Mouse (Mus musculus) embryonic facial prominence, embryonic 14.5 days (tissue): ENCODE measurements around the gene Stard13. TPM values are rescaled to one million over a fixed set of nuclear protein-coding genes. Genes with fewer than 3 reads are reported as not detected.

Experiments used
- ATAC-seq: fragments of 200-750 bp; cut with Nextera tagmentation; 2 replicates; pipeline ENCODE4 v1.8.0; 2017; ENCODE audit warnings: low read depth, moderate number of reproducible peaks, moderate TSS enrichment
- DNase-seq: peaks from one replicate; pipeline ENCODE4 v3.0.0-alpha.2; 2015; ENCODE audit warnings: low spot score
- H3K27ac ChIP-seq: fragments of 300-500 bp; sonication (generic); replicated peaks from 2 replicates; pipeline ENCODE4 v1.5.1; 2014; ENCODE audit warnings: low read depth, mild to moderate bottlenecking, low read length, moderate library complexity
- H3K27me3 ChIP-seq: fragments of 300-500 bp; sonication (generic); replicated peaks from 2 replicates; pipeline ENCODE4 v1.6.1; 2014; ENCODE audit warnings: low read length; ENCODE audit not compliant: control insufficient read depth, insufficient read depth
- H3K36me3 ChIP-seq: fragments of 300-500 bp; sonication (generic); 2 replicates; pipeline ENCODE4 v1.6.1; 2014; ENCODE audit warnings: low read length, mixed read lengths; ENCODE audit not compliant: control insufficient read depth, insufficient read depth
- H3K4me1 ChIP-seq: fragments of 300-500 bp; sonication (generic); 2 replicates; pipeline ENCODE4 v1.6.1; 2014; ENCODE audit warnings: antibody characterized with exemption, low read length; ENCODE audit not compliant: control insufficient read depth, insufficient read depth
- H3K4me2 ChIP-seq: fragments of 300-500 bp; sonication (generic); 2 replicates; pipeline ENCODE4 v1.6.1; 2014; ENCODE audit warnings: low read depth, mild to moderate bottlenecking, low read length, moderate library complexity, mixed read lengths
- H3K4me3 ChIP-seq: fragments of 300-500 bp; sonication (generic); 2 replicates; pipeline ENCODE4 v1.5.1; 2014; ENCODE audit warnings: low read depth, mild to moderate bottlenecking, low read length
- H3K9ac ChIP-seq: fragments of 300-500 bp; sonication (generic); 2 replicates; pipeline ENCODE4 v1.6.1; 2014; ENCODE audit warnings: low read depth, mild to moderate bottlenecking, low read length, moderate library complexity, mixed read lengths
- H3K9me3 ChIP-seq: fragments of 300-500 bp; sonication (generic); 2 replicates; pipeline ENCODE4 v1.6.1; 2016; ENCODE audit warnings: low read length; ENCODE audit not compliant: control insufficient read depth
- WGBS: fragments of 180-500 bp; shearing (Covaris S2); extraction: QIAGEN DNeasy Blood & Tissue Kit; methylation state at CpG from one replicate; pipeline ENCODE4 v1.1.7; 2014; 5-methylcytosine and 5-hydroxymethylcytosine counted together
- polyA plus RNA-seq: library from polyadenylated mRNA; unstranded; fragments of >200 nt; fragmentation: Nextera tagmentation; extraction: Ambion mirVana; gene quantifications from 2 replicates; pipeline ENCODE4 v1.2.1, GENCODE M21; 2014

The Stard13 gene
- polyA plus RNA-seq, 1 experiment from 2014 or later, result 13.3 TPM

DNA sequence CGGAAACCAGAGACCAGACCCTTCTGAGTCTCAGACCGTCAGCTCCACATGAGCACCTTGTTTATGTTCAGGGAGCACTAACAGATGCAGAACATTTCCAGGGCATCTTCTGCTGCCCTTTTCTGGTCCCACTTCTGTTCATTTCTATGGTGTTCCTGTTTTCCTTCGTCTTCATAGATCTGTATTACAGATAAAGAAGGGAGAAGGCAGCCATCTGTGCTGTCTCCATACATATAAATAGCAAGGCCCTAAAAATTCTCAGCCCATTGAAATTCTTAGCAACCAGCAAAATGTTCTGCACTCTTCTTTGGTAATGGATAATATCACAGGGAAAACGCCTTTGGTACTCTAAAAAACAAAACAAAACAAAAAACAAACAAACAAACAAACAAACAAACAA is 96.3 kb downstream of the Stard13 start:
- ATAC-seq (no peak), DNase-seq (no peak)
- H3K4me3 ChIP-seq, result no peak overlapping the region
- H3K27ac ChIP-seq, result 0 out of 2 replicates have a peak overlapping the region, but pooled peaks have one; percentile 11
- WGBS, result 68% methylated on average over 4 of the region's 4 CpGs
- H3K4me2 ChIP-seq, result no peak overlapping the region
- H3K4me1 ChIP-seq, result peaks cover 14% of the 10 kb centered on the region
- H3K27me3 ChIP-seq, result no peaks in the 10 kb centered on the region
- H3K9ac ChIP-seq, result no peak overlapping the region
- no peaks in the 10 kb centered on the region for H3K36me3 ChIP-seq
- H3K9me3 ChIP-seq, result no peaks in the 10 kb centered on the region

DNA sequence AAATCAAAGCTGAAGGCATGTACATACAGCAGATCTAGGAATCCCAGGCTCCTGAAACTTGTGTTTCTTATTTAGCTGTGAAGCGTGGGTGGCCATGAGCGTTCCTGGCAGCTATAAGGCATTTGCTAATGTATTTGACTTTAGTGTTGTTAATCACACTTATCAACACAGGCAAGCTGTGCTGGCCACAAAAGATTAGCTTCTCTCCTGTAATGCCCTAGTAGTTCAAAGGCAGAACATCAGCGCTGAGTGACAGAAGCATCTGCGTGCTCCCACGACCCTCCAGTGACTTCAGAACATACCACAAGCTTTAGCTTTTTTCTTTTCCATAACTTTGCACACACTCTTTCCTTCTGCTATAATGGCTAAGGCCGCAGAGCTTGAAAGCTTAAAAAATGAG is 97.7 kb downstream of the Stard13 start:
- H3K27me3 ChIP-seq, result no peaks in the 10 kb centered on the region
- peak; percentile 78; the same call in 1 of the 2 replicates for ATAC-seq
- H3K36me3 ChIP-seq, result no peaks in the 10 kb centered on the region
- H3K27ac ChIP-seq, result peak overlapping the region; percentile 75; the same call in 1 of the 2 replicates
- WGBS, result 38% methylated on average over 6 of the region's 6 CpGs
- H3K9ac ChIP-seq, result no peak overlapping the region
- peak; percentile 81 for DNase-seq
- H3K4me1 ChIP-seq, result peaks cover 19% of the 10 kb centered on the region
- H3K4me2 ChIP-seq, result no peak overlapping the region
- no peak overlapping the region for H3K4me3 ChIP-seq
- H3K9me3 ChIP-seq, result no peaks in the 10 kb centered on the region

GRCm38 (mm10) chr5:151135078-151135826 is 98.4 kb downstream of the Stard13 start:
- H3K27ac ChIP-seq, result peak overlapping the region; percentile 75
- H3K36me3 ChIP-seq, result no peaks in the 10 kb centered on the region
- H3K9me3 ChIP-seq, result no peaks in the 10 kb centered on the region
- H3K4me2 ChIP-seq, result no peak overlapping the region
- DNase-seq (peak; percentile 53), ATAC-seq (no peak)
- no peaks in the 10 kb centered on the region for H3K27me3 ChIP-seq
- H3K9ac ChIP-seq, result no peak overlapping the region
- no peak overlapping the region for H3K4me3 ChIP-seq
- whole genome bisulfite sequencing, result 53% methylated on average over 8 of the region's 8 CpGs
- peaks cover 19% of the 10 kb centered on the region for H3K4me1 ChIP-seq

GRCm38 (mm10) chr5:151134202-151134601 is 99.4 kb downstream of the Stard13 start:
- H3K4me2 ChIP-seq, result no peak overlapping the region
- H3K27ac ChIP-seq, result no peak overlapping the region
- H3K4me1 ChIP-seq, result peaks cover 19% of the 10 kb centered on the region
- DNase-seq, result no peak
- no peak overlapping the region for H3K9ac ChIP-seq
- no peaks in the 10 kb centered on the region for H3K36me3 ChIP-seq
- WGBS, result 81% methylated on average over 4 of the region's 4 CpGs
- no peaks in the 10 kb centered on the region for H3K9me3 ChIP-seq
- no peak overlapping the region for H3K4me3 ChIP-seq
- no peaks in the 10 kb centered on the region for H3K27me3 ChIP-seq
- no peak for ATAC-seq

DNA sequence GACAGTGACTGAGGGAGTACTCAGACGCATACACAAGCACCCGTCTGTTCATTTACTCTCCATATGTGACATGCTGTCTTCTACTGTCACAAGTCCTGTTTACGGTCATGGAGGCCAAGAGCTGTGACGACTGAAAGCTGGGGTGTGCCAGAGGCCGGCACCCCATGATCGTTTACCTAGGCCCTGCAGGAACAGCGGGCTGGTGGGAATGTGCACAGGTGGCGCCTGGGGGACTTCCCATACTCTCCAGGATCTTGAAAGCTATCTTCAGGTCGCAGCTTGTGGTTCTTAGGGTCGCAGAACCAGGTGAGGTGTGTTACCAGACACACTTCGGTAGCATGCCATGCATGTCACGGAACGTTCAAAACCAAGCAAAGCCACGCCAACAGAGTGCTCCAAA is 99.9 kb downstream of the Stard13 start:
- Histone ChIP-seq H3K4me1 (peaks cover 19% of the 10 kb centered on the region), H3K4me3 (no peak overlapping the region), H3K27me3 (no peaks in the 10 kb centered on the region), H3K9me3 (no peaks in the 10 kb centered on the region), H3K9ac (no peak overlapping the region), H3K27ac (no peak overlapping the region), H3K36me3 (no peaks in the 10 kb centered on the region), H3K4me2 (no peak overlapping the region)
- no peak for ATAC-seq
- no peak for DNase-seq
- 93% methylated on average over 14 of the region's 14 CpGs for WGBS

DNA sequence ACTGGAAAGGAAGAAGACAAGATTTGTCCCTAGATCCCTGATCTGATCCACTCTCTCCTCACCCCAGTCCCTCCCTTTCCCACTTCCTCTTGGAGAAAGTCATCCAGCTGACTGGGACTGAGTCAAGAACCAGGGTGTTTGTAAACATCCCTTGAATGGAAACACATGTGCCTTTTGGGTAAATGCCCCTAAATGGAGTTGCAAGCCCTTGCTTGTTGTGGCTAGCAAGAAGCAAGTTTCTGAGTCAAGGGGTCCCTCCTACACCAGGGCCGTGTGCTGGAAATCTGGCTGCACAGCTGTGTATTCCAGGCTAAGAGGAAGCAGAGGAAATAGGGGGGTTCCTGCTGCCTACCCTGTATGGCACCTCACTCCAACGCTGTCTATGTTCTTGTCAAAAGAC is 103.9 kb downstream of the Stard13 start:
- Histone ChIP-seq H3K9ac (no peak overlapping the region), H3K4me2 (no peak overlapping the region), H3K4me1 (peaks cover 14% of the 10 kb centered on the region; the same call in 1 of the 2 replicates), H3K27me3 (no peaks in the 10 kb centered on the region), H3K4me3 (no peak overlapping the region), H3K27ac (no peak overlapping the region), H3K9me3 (no peaks in the 10 kb centered on the region), H3K36me3 (no peaks in the 10 kb centered on the region)
- DNase-seq (no peak), ATAC-seq (no peak)
- WGBS, result 51% methylated on average over 2 of the region's 2 CpGs

DNA sequence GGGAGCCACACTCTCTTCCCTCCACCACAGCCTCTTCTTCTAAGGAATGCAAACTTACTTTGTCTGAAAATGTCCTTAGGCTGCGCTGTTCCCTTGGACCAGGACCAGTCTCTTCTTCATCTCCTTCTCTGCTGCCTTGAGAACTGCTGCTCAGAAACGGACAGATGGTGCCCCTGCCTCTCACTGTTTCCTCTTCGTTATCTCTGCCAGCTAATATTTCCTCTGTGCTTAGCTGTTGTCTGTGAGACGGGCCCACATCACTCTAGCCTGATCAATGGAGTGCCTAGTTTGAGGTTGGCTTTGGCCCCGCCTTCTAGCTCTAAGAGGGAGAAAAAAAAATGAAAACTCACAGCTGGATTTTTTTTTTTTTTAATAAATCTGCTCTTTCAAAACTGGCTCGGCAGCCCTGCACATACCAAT is 106.3 kb downstream of the Stard13 start:
- Histone ChIP-seq H3K4me3 (peak overlapping the region; percentile 7), H3K4me1 (peaks cover 14% of the 10 kb centered on the region; the same call in 1 of the 2 replicates), H3K4me2 (peak overlapping the region; percentile 49), H3K9me3 (no peaks in the 10 kb centered on the region), H3K36me3 (no peaks in the 10 kb centered on the region), H3K27ac (peak overlapping the region; percentile 68; the same call in 1 of the 2 replicates), H3K9ac (peak overlapping the region; percentile 52), H3K27me3 (no peaks in the 10 kb centered on the region)
- DNase-seq, result no peak
- ATAC-seq, result no peak
- WGBS, result 45% methylated on average over 6 of the region's 6 CpGs

DNA sequence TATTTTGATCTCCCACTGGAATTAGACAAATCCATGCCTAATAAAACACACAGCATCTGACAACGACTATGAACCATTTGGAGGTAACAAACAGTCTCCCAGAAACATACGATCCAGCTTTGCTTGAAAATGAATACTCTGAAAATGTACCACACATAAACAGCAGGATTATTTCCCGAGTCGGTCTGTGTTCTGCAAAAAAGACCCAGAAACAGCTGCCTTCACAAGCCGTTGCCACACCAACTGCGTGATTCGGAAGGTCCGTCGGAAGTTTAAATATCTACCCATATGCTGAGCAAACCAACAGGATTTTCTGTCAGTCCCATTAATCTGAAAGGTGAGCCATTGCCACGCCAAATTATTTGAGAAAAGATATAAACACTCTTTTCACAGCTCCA is 107.0 kb downstream of the Stard13 start:
- Histone ChIP-seq H3K36me3 (no peaks in the 10 kb centered on the region), H3K4me3 (peak overlapping the region; percentile 7), H3K9me3 (no peaks in the 10 kb centered on the region), H3K27ac (peak overlapping the region; percentile 68; the same call in 1 of the 2 replicates), H3K4me1 (peaks cover 11% of the 10 kb centered on the region; the same call in 1 of the 2 replicates), H3K9ac (peak overlapping the region; percentile 52; the same call in 1 of the 2 replicates), H3K27me3 (no peaks in the 10 kb centered on the region), H3K4me2 (peak overlapping the region; percentile 49)
- DNase-seq (peak; percentile 71), ATAC-seq (peak; percentile 15; the same call in 1 of the 2 replicates)
- 24% methylated on average over 10 of the region's 10 CpGs for WGBS
